Mouse (Mus musculus) gastrocnemius, adult 2 months (tissue): ENCODE measurements around the gene Trmt1. TPM values are rescaled to one million over a fixed set of nuclear protein-coding genes. Genes with fewer than 3 reads are reported as not detected.
A peak's percentile ranks its signal among the peaks of the same experiment; 100 is the strongest.

Experiments used
- DNase-seq: peaks from one replicate; pipeline ENCODE4 v3.0.0; 2022
- H3K27ac ChIP-seq: fragments of 200-600 bp; 2 replicates; pipeline ENCODE4 v1.8.1; 2022; ENCODE audit warnings: mild to moderate bottlenecking
- H3K4me3 ChIP-seq: fragments of 200-600 bp; 2 replicates; pipeline ENCODE4 v1.8.1; 2022; ENCODE audit warnings: mild to moderate bottlenecking, moderate library complexity
- CTCF ChIP-seq: fragments of 200-600 bp; IDR thresholded peaks from 2 replicates; pipeline ENCODE4 v1.8.1; 2022; ENCODE audit warnings: antibody characterized with exemption, mild to moderate bottlenecking, moderate library complexity
- intact Hi-C: fragments of 180-260 bp; cut with DNase I; formaldehyde crosslinking; loops from one replicate; pipeline ENCODE4 v1.15.1; 2025
- total RNA-seq, 2 experiments: library from RNA; stranded (reverse); gene quantifications; 2 replicates each; pipeline ENCODE4 v1.2.3; 2021

Gene Trmt1
- total RNA-seq, 2 experiments from 2014 or later = 45.6 to 57.5 TPM

DNA sequence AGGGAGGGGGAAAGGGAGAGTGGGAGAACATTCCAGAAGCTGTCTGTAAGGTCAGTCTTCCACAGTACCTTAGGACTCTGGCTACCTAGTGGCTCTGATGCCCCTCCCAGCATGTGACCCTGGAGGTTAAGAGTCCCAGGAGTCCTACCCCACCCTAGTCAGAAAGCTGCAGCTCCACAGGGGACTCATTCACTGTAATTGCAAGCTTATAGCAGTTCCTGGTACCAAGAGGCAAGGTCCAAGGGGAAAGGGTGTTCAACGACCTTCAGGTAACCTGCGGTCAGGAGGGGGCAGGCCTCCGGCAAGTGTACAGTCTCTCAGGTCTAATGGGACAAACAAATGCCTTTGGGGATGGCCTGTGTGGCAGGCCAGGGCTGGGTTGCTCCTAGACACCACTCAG lies 35.9 kb upstream of the Trmt1 start:
- Histone ChIP-seq H3K4me3 (no peak overlapping the region), H3K27ac (no peak overlapping the region)
- TF ChIP-seq CTCF = no peak
- DNase-seq = no peak
- intact Hi-C loops = no loop called here

DNA sequence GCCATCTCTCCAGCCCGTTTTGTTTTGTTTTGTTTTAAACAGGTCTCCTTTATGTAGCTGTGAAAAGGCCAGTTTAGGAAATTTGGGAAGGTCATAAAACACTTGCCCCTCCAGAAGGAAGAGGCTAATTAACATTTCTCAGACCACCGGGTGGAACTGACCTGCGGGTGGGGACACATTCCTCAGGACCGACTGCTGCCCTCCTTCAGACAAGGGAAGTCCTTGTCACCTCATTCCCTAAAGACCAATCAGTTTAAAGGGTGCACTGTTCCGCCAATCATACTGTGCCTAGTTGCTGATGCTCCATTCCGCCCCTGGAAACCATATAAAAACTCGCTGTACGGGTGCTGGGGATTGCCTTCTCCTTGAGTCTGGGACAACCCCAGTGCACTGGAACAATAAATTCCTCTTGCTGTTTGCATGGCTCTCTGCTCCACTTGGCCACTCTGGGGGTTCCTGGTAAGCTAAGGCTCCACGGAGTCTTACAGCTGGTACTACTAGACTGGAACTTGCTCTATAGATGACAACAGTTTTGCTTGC lies 32.9 kb upstream of the Trmt1 start:
- peak; percentile 6 for DNase-seq
- no peak for TF ChIP-seq CTCF
- 0 out of 2 replicates have a peak overlapping the region, but pooled peaks have one; percentile 13 for H3K27ac ChIP-seq
- H3K4me3 ChIP-seq = no peak overlapping the region
- intact Hi-C loops = no loop called here

DNA sequence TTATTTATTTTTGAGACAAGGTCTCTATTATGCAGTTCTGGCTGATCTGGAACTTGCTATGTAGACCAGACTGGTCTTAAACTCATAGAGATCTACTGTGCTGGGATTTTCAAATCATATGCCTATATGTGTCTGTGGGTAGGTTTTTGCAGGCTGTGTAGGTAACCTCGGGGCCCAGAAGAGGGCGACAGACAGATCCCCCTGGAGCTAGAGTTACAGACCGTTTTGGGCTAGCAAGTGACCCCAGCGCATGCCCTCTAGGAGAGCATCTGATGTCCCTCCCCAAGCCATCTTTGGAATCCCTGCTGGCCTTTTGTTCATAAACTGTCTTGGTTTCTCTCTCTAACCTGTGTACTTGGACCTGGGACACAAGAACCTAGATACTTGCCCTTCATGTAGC lies 31.5 kb upstream of the Trmt1 start:
- intact Hi-C loops = no loop called here
- TF ChIP-seq CTCF = peak; percentile 8; the same call in 1 of the 2 replicates
- DNase-seq = no peak
- H3K4me3 ChIP-seq = no peak overlapping the region
- H3K27ac ChIP-seq = no peak overlapping the region; the same call in 1 of the 2 replicates

DNA sequence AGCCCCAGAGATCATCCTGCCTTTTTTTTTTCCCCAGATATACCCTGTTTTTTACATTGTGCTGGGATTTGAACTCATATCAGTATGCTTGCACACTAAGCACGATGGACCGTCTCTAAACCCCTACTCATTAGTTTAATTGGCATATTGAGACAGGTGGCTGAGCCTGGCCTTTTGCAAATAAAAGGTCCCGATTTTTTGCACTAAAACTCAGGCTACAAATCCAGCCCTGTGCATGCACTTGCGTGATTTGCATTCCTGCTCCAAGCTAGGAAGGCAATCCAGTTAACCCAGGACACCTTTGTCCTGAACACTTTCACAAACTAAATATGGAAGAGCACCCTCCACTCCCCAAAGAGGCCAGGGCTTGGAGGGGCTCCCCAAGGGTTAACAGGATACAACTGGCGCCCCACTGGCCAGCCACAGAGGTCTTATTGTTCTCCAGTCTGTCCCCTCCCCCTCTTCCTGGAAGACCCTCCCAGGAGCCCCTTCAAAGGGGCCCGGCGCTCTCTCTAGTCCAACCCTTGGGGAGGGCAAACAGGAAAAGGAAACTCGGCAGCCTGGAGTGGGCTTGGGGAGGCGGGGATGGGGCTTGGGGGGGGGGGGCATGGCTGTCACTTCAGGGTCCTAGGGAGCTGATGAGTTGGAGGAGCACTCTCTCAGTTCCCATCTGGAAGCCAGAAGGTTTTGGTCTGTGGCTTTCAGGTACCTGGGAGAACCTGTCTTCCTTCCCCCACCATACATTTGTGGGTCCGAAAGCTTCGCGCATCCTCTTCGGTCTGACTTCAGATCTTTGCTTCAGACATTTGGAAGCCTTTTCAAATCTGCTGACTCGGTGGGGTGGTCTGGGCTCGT lies 30.5 kb upstream of the Trmt1 start:
- intact Hi-C loops = no loop called here
- no peak for TF ChIP-seq CTCF
- peak overlapping the region; percentile 90 for H3K27ac ChIP-seq
- H3K4me3 ChIP-seq = peak overlapping the region; percentile 73
- no peak for DNase-seq

DNA sequence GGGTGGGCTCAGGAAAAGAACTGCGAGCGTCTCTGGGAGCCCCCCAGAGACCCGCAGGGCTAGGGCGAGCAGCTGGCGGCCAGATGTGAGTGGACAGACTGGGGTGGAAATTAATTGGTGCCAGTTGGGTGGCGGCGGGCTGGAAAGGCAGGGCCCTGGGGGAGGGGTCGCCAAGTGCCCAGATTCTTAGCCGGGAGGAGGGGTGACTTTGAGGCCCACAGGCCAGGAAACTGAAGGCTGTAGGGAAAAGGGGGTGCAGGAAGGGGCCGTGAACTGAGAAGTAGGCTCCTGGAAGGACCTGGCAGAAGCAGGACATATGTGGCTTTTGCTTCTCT lies 29.9 kb upstream of the Trmt1 start:
- no peak for DNase-seq
- intact Hi-C loops = no loop called here
- Histone ChIP-seq H3K27ac (peak overlapping the region; percentile 90), H3K4me3 (peak overlapping the region; percentile 73)
- TF ChIP-seq CTCF = no peak

DNA sequence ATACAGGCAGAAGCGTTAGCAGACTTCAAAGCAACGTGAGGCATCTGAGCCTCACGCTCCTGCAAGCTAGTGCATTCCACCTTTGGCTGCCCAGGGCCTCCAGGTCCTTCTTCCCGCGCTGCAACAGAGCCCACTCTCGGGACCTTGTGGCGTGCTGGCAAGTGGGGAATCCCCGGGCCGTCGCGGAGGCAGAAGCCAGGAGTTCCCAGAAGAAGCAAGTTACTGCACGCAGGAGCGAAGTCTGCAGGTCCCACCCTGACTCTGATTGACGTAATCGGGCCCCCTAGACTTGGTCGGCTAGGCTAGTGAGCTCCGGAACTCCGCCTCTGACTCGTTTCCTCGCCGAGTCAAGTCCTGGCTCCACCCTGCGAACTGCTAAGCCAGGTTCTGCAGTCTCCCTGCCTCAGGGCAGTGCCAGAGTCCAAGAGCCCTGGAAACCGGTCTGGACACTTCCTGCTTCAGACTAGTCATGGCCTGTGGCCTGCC lies 29.4 kb upstream of the Trmt1 start:
- H3K27ac ChIP-seq = peak overlapping the region; percentile 90
- no peak for TF ChIP-seq CTCF
- peak; percentile 78 for DNase-seq
- peak overlapping the region; percentile 73 for H3K4me3 ChIP-seq
- intact Hi-C loops = no loop called here

DNA sequence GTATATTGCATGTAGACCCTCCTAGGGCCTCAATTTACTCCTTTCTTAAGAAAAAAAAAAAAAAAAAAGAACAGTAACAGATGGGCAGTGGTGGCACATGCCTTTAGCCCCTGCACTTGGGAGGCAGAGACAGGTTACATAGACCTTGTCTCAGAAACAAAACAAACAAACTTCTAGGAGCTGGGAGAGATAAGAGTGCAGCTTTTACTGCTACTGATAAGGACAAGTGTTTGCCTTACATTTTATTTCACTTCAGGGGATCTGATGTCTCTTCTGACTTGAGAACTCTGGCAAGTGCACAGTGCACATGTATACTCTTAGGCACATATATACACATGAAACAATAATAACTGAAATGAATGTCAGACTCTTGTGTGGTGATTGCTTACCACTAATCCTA lies 28.9 kb upstream of the Trmt1 start:
- H3K27ac ChIP-seq = peak overlapping the region; percentile 90
- H3K4me3 ChIP-seq = peak overlapping the region; percentile 73
- no peak for DNase-seq
- intact Hi-C loops = no loop called here
- no peak for TF ChIP-seq CTCF

DNA sequence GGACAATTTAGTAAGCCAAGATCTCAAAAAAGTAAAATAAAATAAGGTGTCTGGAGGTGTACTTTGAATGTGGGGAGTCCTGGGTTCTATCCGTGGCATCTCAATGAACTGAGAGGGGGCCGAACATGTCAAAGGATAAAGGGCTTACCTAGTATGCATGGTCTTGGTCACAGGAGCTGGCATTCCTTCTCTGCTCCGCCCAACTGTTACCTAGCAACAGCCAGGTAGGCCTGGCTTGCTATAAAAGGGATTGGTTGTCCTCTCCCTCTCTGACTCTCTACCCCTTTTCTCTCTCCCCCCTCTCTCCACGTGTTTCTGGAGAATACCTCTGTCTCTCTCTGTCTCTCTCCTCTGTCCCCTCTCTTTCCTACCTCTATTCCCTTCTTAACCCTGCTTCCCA lies 28.4 kb upstream of the Trmt1 start:
- no peak for DNase-seq
- Histone ChIP-seq H3K4me3 (no peak overlapping the region), H3K27ac (peak overlapping the region; percentile 90)
- no peak for TF ChIP-seq CTCF
- intact Hi-C loops = no loop called here

DNA sequence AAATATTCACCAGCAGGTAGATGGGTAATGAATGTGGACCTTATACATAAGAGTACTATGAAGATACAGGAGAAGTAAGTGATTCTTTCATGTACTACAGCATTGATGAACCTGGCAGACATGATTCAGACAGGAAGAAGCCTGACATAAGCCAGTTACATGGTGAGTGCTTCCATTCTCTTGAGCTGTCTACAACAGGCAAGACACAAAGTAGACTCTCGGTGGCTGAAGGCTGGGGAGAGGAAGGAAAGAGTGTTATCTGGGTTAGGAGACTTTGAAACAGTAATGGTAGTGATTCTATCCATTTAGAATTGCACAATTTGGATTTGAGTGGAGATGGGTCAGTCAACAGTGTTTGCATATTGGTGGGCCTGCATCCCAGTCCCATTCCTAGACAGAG lies 27.2 kb upstream of the Trmt1 start:
- DNase-seq = no peak
- Histone ChIP-seq H3K4me3 (no peak overlapping the region), H3K27ac (peak overlapping the region; percentile 98)
- intact Hi-C loops = no loop called here
- TF ChIP-seq CTCF = no peak

DNA sequence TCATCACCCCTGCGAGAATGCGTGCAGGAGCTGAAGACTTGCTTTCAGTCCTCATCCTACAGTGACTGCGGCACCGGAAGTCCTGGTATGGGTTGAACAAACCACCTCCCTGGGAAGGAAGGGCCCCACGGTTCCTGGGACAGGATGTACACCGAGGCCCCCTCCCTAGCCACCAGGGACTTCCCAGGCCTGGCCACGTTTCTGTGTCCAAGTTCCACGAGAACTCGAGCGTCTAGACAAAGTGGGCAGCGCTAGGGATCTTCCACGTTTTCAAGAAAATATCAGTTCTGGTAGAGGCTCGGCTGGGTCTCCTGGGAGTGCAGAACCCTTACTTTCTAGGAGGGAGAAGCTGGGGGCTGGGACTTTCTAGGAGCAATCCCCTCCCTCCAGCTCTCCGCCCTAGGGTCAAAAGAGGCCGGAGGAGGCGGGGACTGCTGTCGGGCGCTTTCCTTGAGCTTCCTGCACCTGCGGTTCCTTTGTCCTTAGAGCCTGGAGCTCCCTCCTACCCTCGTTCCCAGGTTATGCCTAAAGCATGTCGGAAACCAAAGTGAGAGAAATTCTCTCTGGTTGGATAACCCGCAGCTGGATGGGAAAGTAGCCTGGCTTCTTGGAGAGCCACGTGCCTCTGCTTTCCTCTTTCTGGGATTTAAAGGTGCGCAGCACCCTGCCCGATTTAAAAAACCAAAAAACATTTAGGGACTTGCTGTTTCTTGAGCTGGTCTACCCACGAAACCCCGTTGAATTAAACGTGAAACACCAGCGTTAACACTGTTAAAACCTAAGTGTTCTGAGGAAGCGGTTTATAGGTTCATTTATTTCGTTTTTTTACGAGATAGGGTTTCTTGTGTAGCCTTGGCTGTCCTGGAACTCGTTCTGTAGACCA lies 25.9 kb upstream of the Trmt1 start:
- no peak for TF ChIP-seq CTCF
- Histone ChIP-seq H3K27ac (peak overlapping the region; percentile 98), H3K4me3 (peak overlapping the region; percentile 85)
- intact Hi-C loops = loop anchor here (10.0 kb wide), 1 partner anchor 315 kb away; the partner anchor contains the start of gene Junb
- DNase-seq = peak; percentile 64

DNA sequence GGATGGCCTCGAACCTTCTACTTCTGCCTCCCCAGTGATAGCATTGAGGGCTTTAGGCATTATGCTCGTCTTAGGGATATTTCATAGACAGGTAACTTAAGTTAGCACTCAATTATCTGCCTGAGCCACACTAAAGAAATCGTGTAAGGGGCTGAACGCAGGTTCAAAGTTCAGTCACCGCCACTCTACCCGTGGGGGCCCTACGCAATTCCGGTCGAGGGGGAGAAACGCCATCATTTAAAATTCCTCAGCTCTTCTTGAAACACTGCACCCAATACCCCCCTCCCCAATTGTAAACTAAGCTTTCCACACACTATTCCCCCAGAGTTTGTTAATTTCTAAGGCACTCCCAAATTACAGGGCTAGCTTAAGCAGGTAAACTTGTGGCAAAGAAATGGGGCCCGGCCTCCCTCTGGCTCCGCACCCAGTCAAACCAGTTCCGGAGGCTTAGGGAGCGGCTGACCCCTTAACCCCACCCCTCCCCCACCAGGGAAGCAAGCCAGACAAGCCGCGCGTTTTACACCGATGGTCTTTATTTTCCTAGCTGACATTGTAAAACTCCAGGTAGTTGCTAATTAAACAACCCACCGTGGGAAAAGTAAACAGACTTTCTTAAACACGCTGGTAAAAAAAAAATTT lies 25.2 kb upstream of the Trmt1 start:
- intact Hi-C loops = loop anchor here (10.0 kb wide), 1 partner anchor 314 kb away; the partner anchor contains the start of gene Junb
- H3K4me3 ChIP-seq = peak overlapping the region; percentile 85
- no peak for TF ChIP-seq CTCF
- H3K27ac ChIP-seq = peak overlapping the region; percentile 98
- peak; percentile 77 for DNase-seq

DNA sequence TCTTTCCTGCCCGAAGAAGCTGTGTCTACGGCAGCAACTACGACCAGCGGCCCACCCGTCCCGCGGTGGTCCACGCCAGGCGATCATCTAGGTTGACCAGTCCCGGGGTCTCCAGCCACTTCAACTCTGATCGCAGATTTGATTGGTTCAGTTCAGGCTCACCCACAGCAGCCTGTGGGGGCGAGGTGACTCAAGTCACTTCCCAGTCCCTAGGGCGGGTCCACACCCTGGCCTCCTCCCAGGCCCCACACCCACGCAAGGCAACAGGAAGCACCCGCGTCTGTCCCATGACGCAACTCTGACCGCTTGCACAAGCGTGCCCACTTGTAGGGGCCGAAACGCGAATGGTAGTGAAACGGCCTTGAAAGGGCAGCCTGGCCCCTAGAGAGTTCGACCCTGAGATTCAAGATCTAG lies 24.6 kb upstream of the Trmt1 start:
- H3K27ac ChIP-seq = peak overlapping the region; percentile 98
- peak; percentile 95 for DNase-seq
- peak overlapping the region; percentile 85 for H3K4me3 ChIP-seq
- no peak for TF ChIP-seq CTCF
- intact Hi-C loops = loop anchor here (10.0 kb wide), 1 partner anchor 313 kb away; the partner anchor contains the start of gene Junb
